Mouse (Mus musculus) liver, embryonic 14.5 days (tissue): ENCODE data around the gene Taar8c. TPM values are rescaled to one million over a fixed set of nuclear protein-coding genes. Genes with fewer than 3 reads are reported as not detected.
"Not testable (repeated sequence)": the region's sequence is repeated elsewhere in the genome, so short reads cannot be mapped to it uniquely, and the experiment has no call there.

ENCODE experiments used
- ATAC-seq: fragments of 200-750 bp; cut with Nextera tagmentation; 2 replicates; pipeline ENCODE4 v1.8.0; 2017; ENCODE audit warnings: moderate number of reproducible peaks, mild to moderate bottlenecking, moderate library complexity; ENCODE audit not compliant: insufficient read depth
- DNase-seq, 3 experiments: peaks; one replicate each; pipeline ENCODE4 v3.0.0-alpha.2; 2012 to 2013; ENCODE audit warnings: low read depth in 3 of 3, low spot score in 3 of 3
- H3K27ac ChIP-seq: fragments of 300-500 bp; sonication (generic); 2 replicates; pipeline ENCODE4 v1.5.1; 2014; ENCODE audit warnings: moderate library complexity, mild to moderate bottlenecking, control low read depth, inconsistent platforms
- H3K27me3 ChIP-seq: fragments of 300-500 bp; sonication (generic); 2 replicates; pipeline ENCODE4 v1.6.1; 2014; ENCODE audit warnings: mild to moderate bottlenecking, low read length, moderate library complexity; ENCODE audit not compliant: control insufficient read depth, insufficient read depth
- H3K36me3 ChIP-seq: fragments of 300-500 bp; sonication (generic); replicated peaks from 2 replicates; pipeline ENCODE4 v1.6.1; 2014; ENCODE audit warnings: low read depth; ENCODE audit not compliant: control insufficient read depth, insufficient read depth
- H3K4me1 ChIP-seq, 2 experiments: fragments of 200-500 bp in 1 of 2; fragments of 300-500 bp in 1 of 2; sonication (generic) in 1 of 2; replicated peaks; 2 replicates each; pipeline ENCODE4 v1.6.1; 2012 to 2014; ENCODE audit warnings: antibody characterized with exemption in 1 of 2, inconsistent platforms in 1 of 2, low read length in 1 of 2; ENCODE audit not compliant: control insufficient read depth in 2 of 2, insufficient read depth in 2 of 2
- H3K4me2 ChIP-seq: fragments of 300-500 bp; sonication (generic); 2 replicates; pipeline ENCODE4 v1.6.1; 2014; ENCODE audit warnings: low read depth, mild to moderate bottlenecking, control low read depth, moderate library complexity
- H3K4me3 ChIP-seq, 2 experiments: fragments of 200-500 bp in 1 of 2; fragments of 300-500 bp in 1 of 2; sonication (generic) in 1 of 2; 2 replicates each; pipeline ENCODE4 v1.5.1; 2012 to 2014; ENCODE audit warnings: low read depth in 2 of 2, low read length in 2 of 2, mild to moderate bottlenecking in 2 of 2, control low read depth in 1 of 2, inconsistent platforms in 1 of 2, moderate library complexity in 1 of 2; ENCODE audit not compliant: insufficient read depth in 1 of 2
- H3K9ac ChIP-seq: fragments of 300-500 bp; sonication (generic); replicated peaks from 2 replicates; pipeline ENCODE4 v1.6.1; 2014; ENCODE audit warnings: mild to moderate bottlenecking, control low read depth, moderate library complexity
- H3K9me3 ChIP-seq: fragments of 300-500 bp; sonication (generic); 2 replicates; pipeline ENCODE4 v1.6.1; 2016; ENCODE audit warnings: low read length, mixed read lengths; ENCODE audit not compliant: control insufficient read depth
- CTCF ChIP-seq: IDR thresholded peaks from 2 replicates; pipeline ENCODE4 v1.5.1; 2016; ENCODE audit warnings: antibody characterized with exemption, low read depth, control low read depth
- EP300 ChIP-seq: IDR thresholded peaks from 2 replicates; pipeline ENCODE4 v1.6.1; 2016; ENCODE audit warnings: antibody characterized with exemption, low read depth
- WGBS: fragments of 180-500 bp; shearing (Covaris S2); extraction: QIAGEN DNeasy Blood & Tissue Kit; methylation state at CpG from one replicate; pipeline ENCODE4 v1.1.7; 2014; ENCODE audit not compliant: insufficient replicate concordance; 5-methylcytosine and 5-hydroxymethylcytosine counted together
- polyA plus RNA-seq, 2 experiments: library from polyadenylated mRNA; depleted of rRNA in 1 of 2; stranded (reverse) in 1 of 2; unstranded in 1 of 2; fragments of >200 nt; fragmentation: Nextera tagmentation in 1 of 2; extraction: Ambion mirVana in 1 of 2; gene quantifications; 2 replicates each; pipeline versions ENCODE4 v1.2.1 to v1.2.3; 2012 to 2014

Taar8c gene
- polyA plus RNA-seq (2012; rRNA removed) (not detected in 2 replicates), polyA plus RNA-seq (2014; fragmentation: Nextera tagmentation; extraction: Ambion mirVana) (not detected in 2 replicates)

- WGBS: 43% methylated on average over 1 of the region's 3 CpGs
- not testable (repeated sequence) for DNase-seq
These were observed at the start of gene Taar8c for GRCm38 (mm10) chr10:24101812-24102211. Gene Taar8c (minus strand): TSS chr10:24101912.

GRCm38 (mm10) chr10:24150086-24150485 lies 48.4 kb upstream of the Taar8c start:
- no peak for DNase-seq
- H3K27ac ChIP-seq: no peak overlapping the region
- H3K36me3 ChIP-seq: no peaks in the 10 kb centered on the region
- WGBS: 40% methylated on average over 7 of the region's 7 CpGs
- H3K9me3 ChIP-seq: no peaks in the 10 kb centered on the region
- TF ChIP-seq EP300 (no peak), CTCF (no peak)
- H3K4me2 ChIP-seq: peak overlapping the region; percentile 65
- H3K9ac ChIP-seq: peak overlapping the region; percentile 4; the same call in 1 of the 2 replicates
- peak overlapping the region; percentile 41 to 77; a peak in 3 of 4 replicates for H3K4me3 ChIP-seq
- H3K27me3 ChIP-seq: no peaks in the 10 kb centered on the region
- ATAC-seq: no peak
- H3K4me1 ChIP-seq: peaks cover 0 to 6% of the 10 kb centered on the region in 2 experiments

More at GRCm38 (mm10) chr10:24101812-24102211, at the start of gene Taar8c:
- not testable (repeated sequence) for H3K27ac ChIP-seq, ATAC-seq, H3K4me2 ChIP-seq, H3K4me3 ChIP-seq, H3K27me3 ChIP-seq, H3K9ac ChIP-seq, H3K9me3 ChIP-seq, H3K36me3 ChIP-seq, H3K4me1 ChIP-seq

- Histone ChIP-seq H3K4me2 (peak within 1 kb of the TSS; percentile 65), H3K27me3 (no peaks in the 10 kb centered on the region), H3K9me3 (no peaks in the 10 kb centered on the region), H3K4me1 (peaks cover 0 to 6% of the 10 kb centered on the region in 2 experiments), H3K36me3 (no peaks in the 10 kb centered on the region), H3K27ac (peak within 1 kb of the TSS; percentile 5; the same call in 1 of the 2 replicates), H3K4me3 (peak within 1 kb of the TSS; percentile 74 to 77), H3K9ac (peak within 1 kb of the TSS; percentile 72)
- under 1% methylated on average over 43 of the region's 45 CpGs for WGBS
- no peak for TF ChIP-seq EP300
- no peak for TF ChIP-seq CTCF
- ATAC-seq: peak; percentile 97
- DNase-seq: peak; percentile 80 to 84 (median 81)
These were observed 47.5 kb upstream of the Taar8c start, which contains the start of gene Stx7 for GRCm38 (mm10) chr10:24149135-24149781. Gene Stx7 (plus strand): TSS chr10:24149302.

- no peaks in the 10 kb centered on the region for H3K9me3 ChIP-seq
- H3K9ac ChIP-seq: no peak overlapping the region
- TF ChIP-seq EP300: no peak
- no peak for TF ChIP-seq CTCF
- no peaks in the 10 kb centered on the region for H3K27me3 ChIP-seq
- no peak overlapping the region for H3K27ac ChIP-seq
- ATAC-seq: no peak
- peaks cover 0 to 5% of the 10 kb centered on the region in 2 experiments; a peak in 1 of 4 replicates for H3K4me1 ChIP-seq
- WGBS: 30% methylated on average over 3 of the region's 3 CpGs
- H3K4me3 ChIP-seq: no peak overlapping the region
- no peak overlapping the region for H3K4me2 ChIP-seq
- no peaks in the 10 kb centered on the region for H3K36me3 ChIP-seq
- DNase-seq: no peak
These were observed 41.0 kb upstream of the Taar8c start for GRCm38 (mm10) chr10:24142735-24143134.

- H3K9me3 ChIP-seq: no peaks in the 10 kb centered on the region
- no peak overlapping the region for H3K9ac ChIP-seq
- TF ChIP-seq EP300 (no peak), CTCF (no peak)
- H3K27me3 ChIP-seq: no peaks in the 10 kb centered on the region
- H3K4me2 ChIP-seq: no peak overlapping the region
- no peak overlapping the region for H3K27ac ChIP-seq
- ATAC-seq (no peak), DNase-seq (no peak)
- H3K4me3 ChIP-seq: no peak overlapping the region
- 52% methylated on average over 2 of the region's 2 CpGs for WGBS
- H3K36me3 ChIP-seq: no peaks in the 10 kb centered on the region
- peaks cover 7 to 16% of the 10 kb centered on the region in 2 experiments for H3K4me1 ChIP-seq
These were observed 37.0 kb upstream of the Taar8c start for GRCm38 (mm10) chr10:24138623-24139261.
